Mouse (Mus musculus) embryonic fibroblast, embryonic 13.5 days (primary cell): Measurements from ENCODE around the gene Rab3gap2.

Experiments
- CTCF ChIP-seq: IDR thresholded peaks from 2 replicates; pipeline ENCODE4 v1.5.1; 2011; ENCODE audit warnings: mild to moderate bottlenecking, control low read depth, low read length, moderate library complexity, borderline replicate concordance; ENCODE audit not compliant: insufficient read depth
- POLR2A ChIP-seq: IDR thresholded peaks from 2 replicates; pipeline ENCODE4 v1.6.1; 2011; ENCODE audit warnings: low read depth, mild to moderate bottlenecking, control low read depth, low read length, moderate library complexity

- TF ChIP-seq CTCF: no peak
- TF ChIP-seq POLR2A: no peak
These were observed 48.4 kb downstream of the Rab3gap2 start for GRCm38 (mm10) chr1:185252351-185252750.
